Mouse (Mus musculus) right cerebral cortex, postnatal 10 days (tissue): ENCODE data around the gene Ank3.

Experiments
- DNase-seq, 2 experiments: peaks; one replicate each; pipeline ENCODE4 v3.0.0; 2021; ENCODE audit warnings: low spot score in 2 of 2

Ank3 gene

DNA sequence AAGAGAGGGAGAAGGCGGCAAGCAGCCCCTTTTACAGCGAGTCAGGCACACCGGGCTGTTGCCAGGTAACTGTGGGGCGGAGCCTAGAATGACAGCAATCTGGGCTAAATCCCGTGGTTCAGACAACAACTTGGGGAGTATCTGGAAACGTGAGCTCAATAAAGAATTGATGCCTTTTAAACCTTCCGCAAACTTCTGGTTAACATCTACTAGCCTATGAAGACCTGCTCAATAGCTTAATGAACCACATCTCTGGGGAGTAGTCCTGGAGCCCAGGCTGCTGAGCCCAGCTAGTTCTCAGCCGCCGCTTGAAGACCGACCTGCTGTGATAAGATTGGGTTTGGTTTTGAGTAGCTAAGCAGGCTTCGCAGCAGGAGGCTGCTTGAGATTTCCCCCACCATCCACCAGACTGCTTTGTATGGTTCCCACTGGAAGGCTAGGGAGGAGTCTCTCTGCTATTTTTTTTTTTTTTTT lies 175.7 kb downstream of the Ank3 start:
- peak; percentile 55 to 58 for DNase-seq

GRCm38 (mm10) chr10:69574894-69575293 lies 176.3 kb downstream of the Ank3 start:
- no peak for DNase-seq

GRCm38 (mm10) chr10:69575451-69575850 lies 176.9 kb downstream of the Ank3 start:
- no peak for DNase-seq

DNA sequence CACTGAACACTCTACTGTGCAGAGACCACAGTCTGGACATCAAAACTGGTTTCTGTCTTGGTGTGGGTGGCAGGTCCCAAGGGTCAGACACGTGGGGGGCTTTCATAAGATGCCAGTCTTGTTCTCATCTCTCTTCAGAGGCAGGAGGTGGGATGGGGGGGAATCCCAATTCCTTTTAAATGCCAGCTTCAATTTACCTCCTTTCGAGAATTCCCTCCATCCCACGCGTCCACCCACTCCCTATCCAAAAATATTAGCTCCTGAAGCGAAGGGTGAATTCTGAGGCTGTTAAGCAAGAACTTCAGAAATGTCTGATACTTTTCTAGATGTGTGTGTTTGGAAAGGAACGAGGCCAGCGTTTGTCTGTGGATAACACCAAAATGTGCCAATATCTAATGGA lies 177.7 kb downstream of the Ank3 start:
- DNase-seq = peak; percentile 62 to 67

DNA sequence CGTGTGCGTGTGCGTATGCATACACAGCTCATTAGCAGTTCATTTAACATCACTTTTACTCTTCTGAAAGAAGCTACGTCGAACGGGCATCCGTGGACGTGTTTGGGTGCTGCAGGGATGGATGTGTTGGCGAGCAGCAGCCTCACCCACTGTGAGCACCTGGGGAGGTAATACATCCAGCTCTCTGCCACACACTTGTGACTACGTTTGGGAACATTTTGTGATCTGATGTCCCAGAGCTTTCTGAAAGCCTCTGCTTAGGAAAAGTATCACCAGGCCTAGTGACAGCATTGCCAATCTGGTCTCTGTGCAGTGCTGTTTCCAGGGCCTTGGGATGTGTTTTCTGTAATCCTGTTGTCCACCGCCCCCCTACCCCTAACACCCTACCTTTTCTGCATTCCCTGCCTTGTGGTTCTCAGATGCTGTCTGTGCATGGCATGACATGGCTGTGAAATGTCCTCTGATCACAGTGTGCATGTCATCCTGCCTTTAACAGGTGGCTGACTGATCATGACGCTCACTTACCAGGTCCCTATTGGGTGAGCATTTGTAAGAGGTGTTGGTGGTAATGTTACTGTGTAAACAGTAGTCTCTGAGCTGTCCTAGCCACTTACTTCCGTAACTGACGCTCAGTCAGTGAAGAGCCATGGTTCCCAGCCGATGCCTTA lies 178.6 kb downstream of the Ank3 start:
- no peak for DNase-seq

GRCm38 (mm10) chr10:69577729-69578061 lies 179.1 kb downstream of the Ank3 start:
- no peak for DNase-seq

- DNase-seq = peak in 1 of 2 experiments; percentile 53
Measured at GRCm38 (mm10) chr10:69579585-69579984, 181.0 kb downstream of the Ank3 start.

DNA sequence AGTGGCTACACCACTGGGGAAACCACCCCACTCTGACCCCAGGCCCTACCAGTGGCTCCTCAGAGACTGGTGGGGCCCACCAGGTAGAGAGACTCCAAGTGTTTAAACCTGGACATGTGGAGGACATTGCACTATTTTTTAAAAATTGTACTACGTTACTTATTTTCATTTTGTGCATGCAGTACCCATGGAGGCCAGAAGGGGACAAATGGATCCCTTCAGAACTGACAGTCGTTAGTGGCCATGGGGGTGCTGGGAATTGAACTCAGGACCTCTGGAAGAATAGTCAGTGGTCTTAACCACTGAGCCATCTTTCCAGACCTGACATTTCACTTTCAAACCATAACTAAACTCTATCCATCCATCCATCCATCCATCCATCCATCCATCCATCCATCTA lies 183.0 kb downstream of the Ank3 start:
- no peak for DNase-seq

DNA sequence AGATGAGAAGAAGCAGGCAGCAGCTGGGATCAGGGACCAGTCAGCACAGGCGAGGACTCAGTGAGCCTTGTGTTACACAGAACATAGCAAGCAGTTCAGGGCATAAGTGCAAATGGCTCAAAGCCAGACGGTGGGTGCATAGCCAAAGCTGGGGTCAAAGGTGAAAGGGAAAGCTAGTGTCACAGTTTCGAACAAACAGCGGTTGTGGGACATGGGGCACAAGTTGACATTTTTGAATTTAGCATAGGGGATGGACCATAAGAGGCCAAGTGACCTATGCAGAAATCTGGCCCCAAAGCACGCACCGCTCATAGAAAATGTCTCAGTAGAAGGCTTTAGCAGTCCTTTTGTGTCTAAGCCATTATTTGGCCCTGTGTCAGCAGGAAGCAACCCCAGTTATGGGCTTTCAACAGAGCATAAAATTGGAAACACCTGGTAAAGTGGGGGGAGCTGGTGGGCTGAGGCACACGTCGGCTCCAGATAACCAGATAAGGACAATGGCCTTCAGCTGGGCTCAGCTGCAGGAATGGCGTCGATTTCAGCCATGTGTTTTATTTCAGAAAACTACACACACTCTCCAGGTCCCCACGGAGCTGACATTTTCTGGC lies 185.4 kb downstream of the Ank3 start:
- no peak for DNase-seq

GRCm38 (mm10) chr10:69584566-69584965 lies 186.0 kb downstream of the Ank3 start:
- no peak for DNase-seq

DNA sequence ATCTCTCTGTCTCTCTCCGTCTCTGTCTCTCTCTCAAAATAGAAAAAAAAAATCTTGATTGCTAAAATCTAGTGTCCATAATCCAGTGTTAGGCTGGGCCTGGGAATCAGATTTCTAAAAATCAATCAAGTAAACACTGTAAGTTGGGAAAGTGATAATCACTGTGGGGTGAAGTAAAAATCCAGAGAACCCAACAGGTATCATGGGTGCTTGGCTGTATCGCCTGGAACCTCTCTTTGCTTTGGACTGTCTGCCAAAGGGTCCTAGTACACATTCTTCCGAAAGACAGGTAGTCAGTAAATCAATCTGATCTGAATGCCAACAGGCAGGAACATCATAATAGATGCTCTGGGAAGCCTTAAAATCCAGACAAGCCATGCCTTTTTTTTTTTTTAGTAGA lies 186.7 kb downstream of the Ank3 start:
- no peak for DNase-seq

DNA sequence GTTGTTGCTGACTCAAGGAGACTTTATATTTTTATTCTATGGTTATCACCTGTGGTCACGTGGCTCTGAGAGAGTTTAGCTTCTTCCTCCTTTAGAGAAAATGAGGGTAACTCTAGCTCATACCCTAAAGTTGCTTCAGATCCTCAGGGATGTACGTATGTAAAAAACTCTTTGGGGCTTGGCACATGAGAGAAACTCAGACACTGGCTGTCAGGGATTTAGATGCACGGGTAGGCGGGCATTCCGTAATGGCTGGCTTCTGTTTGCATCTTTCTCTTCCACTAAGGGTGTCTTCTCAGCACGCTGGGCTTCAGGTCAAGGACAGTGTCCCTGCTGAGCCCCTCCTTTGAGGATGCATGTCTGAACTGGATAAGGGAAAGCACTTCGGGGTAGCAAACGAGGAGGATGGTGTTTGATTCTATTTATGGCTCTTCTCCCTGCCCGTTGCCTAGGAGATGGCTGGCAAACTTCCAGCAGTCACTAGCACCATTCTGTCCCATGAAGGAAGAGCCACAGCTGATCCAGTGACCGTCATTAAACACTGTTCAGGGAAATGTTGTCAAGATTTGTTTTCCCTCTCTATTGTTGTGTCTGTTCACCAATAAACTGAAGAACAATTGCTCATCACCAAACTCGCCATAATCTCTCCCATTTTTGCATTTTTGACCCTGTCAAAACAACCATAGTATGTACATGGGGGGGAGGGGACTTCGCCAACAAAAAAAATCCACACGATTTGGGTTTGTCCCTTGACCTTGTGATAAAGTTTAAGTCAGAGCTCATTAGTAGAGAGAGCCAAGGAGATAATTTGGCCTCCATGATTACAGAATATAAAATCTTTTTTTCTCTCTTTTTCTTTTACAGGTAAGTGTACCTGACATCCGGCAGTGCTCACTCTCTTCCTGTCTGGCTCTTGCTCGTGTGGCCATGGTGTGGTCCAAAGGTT lies 195.9 kb downstream of the Ank3 start:
- DNase-seq = peak; percentile 88 to 91

GRCm38 (mm10) chr10:69595487-69595886 lies 196.9 kb downstream of the Ank3 start:
- DNase-seq = no peak

DNA sequence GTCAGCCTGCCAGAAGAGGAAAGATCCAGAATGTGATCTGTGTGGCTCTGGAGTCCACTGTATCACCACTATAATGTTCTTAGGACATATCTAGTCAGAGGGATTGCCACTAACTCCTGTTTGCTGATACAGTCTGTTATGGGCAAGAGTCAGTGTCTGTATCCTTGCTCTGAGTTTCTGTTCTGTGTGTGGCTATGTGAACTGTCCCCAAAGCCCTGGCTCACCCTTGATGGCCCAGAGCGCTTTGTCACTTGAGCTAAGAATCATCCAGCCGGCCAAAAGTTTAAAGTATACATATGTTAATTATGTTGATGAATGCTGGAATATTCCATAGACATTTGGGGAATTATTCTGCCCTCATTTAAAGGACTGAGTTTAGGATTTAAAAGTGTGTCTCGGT lies 202.9 kb downstream of the Ank3 start:
- peak in 1 of 2 experiments; percentile 7 for DNase-seq

- DNase-seq = peak in 1 of 2 experiments; percentile 25
Measured at GRCm38 (mm10) chr10:69602711-69603110, 204.1 kb downstream of the Ank3 start.

- peak in 1 of 2 experiments; percentile 26 for DNase-seq
Measured at GRCm38 (mm10) chr10:69604609-69605008, 206.0 kb downstream of the Ank3 start.

DNA sequence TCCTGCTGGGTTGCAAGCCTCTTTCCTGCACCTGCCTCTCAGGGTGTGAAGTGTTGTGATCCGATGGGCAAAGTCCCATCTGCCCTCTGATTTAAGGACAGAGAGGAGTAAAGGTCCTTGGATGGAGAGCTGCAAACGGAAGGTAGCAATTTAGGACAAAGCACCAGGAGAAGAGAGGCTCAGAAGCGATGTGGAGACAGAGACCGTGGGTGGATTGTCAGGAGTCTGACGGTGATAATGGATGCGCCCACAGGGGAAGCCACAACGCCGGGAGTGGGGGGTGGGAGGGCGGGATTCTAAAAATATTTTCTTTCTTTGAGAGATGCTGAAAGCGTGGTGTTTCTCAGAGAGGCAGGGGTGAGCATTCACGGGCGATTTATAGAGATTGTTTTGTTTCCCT lies 206.6 kb downstream of the Ank3 start:
- peak in 1 of 2 experiments; percentile 46 for DNase-seq

- DNase-seq = peak in 1 of 2 experiments; percentile 26
Measured at GRCm38 (mm10) chr10:69607611-69608119, 209.1 kb downstream of the Ank3 start.

DNA sequence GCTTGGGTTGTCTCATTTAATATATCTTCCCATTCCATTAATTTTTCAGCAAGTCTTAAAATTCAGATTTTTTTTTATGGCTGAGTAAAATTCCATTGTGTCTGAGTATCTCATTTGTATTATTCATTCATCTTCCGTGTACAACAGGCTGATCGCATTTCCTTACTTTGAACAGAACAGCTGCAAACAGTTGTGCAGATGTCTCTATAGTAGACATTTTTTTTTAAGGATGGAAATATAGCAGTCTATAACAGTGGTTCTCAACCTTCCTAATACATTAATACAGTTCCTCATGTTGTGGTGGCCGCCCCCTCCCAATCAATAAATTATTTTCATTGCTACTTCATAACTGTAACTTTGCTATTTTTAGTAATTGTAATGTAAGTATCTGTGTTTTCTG lies 212.7 kb downstream of the Ank3 start:
- DNase-seq = no peak

- peak; percentile 55 to 65 for DNase-seq
Measured at GRCm38 (mm10) chr10:69611839-69612340, 213.3 kb downstream of the Ank3 start.

DNA sequence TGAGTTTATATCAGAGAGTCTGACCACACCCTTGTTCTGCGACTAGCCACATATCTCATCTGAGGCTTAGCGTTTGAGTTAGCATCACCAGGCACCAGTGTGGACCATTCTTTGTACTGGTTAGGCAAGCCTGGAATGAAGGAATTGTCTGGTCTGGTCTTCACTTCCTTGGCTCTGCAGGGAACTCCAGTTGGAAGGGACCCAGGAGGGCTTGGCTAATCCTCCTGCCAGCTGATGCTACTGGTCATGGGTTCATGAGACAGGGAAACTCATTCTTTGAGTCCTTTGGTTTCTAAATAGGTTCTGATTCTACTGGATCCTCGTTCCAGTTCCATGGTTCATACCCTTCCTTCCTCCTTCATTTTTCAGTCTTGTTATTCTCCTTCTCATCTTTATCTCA lies 218.4 kb downstream of the Ank3 start:
- DNase-seq = peak; percentile 15 to 17

DNA sequence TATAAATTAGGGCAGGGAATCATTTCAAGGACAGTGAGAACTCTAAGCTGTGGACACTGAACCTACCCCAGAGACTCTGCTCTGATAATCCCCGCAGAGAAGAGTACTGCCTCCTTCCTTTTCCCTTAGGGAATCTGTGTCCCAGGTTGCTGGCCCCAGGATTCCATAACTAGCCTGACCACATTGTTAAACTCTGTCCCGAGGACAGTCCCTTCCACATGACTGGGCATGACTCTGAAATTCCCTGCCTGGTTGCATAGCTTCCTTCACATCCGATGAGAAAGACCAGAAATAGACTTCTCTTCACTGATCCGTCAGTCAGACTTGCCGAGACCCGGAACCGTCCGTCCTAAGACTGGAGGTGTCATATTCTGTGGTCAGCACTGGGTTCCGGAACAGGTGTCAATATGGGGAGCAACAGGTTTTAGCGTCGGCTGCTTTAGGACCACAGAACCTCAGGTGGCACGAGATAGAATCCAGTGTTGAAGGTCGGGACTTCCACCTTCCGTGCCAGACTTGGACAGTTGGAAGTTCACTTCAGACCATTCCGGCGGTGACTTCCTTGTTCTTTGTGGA lies 219.1 kb downstream of the Ank3 start:
- DNase-seq = peak; percentile 17 to 22
